Mouse (Mus musculus): ENCODE results near the gene Dand5. TPM values are rescaled to one million over a fixed set of nuclear protein-coding genes. Genes with fewer than 3 reads are reported as not detected.

Dand5 gene
- polyA plus RNA-seq, 1 experiment from 2014 or later: 6.3 TPM

DNA sequence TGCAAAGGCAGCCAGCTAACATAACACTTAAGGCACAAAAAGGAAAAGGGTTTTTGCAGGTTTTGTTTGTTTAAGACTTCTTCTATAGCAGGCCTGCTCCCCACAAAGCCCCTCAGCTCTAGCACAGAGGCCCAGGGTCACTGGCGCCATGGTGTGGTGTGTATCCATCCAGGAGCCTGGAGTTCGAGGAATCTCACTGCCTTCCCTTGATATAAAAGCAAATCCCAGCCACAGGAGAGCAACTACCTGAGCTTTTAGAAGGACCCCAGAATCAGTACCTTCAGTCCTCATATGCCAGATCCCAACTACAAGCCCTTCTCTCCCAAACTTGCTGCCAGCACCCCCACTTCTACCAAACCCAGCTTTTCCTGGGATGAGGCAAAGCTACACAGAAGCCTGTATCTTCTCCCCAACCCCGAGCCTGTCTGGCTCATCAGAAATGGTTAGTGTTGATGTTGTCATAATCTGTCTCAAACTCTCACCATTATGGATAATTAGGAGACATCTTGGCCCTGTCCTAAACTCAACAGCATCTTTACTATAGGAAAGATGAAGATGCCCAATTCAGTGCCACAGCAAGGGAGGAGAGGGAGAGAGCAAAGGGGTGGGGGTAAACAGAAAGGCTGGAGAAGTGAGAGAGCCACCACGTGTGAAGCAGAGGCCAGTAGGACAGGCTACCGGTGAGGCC lies 51.5 kb downstream of the Dand5 start:
- H3K4me3 ChIP-seq: peak overlapping the region; percentile 43
- H3K9me3 ChIP-seq: no peaks in the 10 kb centered on the region
- 29% methylated on average over 5 of the region's 5 CpGs for WGBS
- H3K27ac ChIP-seq: peak overlapping the region; percentile 39
- ATAC-seq (ENCODE audit: low FRiP score, low read depth): no peak
- peaks cover 57% of the 10 kb centered on the region for H3K36me3 ChIP-seq
- H3K9ac ChIP-seq: peak overlapping the region; percentile 61; the same call in 1 of the 2 replicates
- H3K27me3 ChIP-seq: peaks cover 34% of the 10 kb centered on the region
- H3K4me2 ChIP-seq (replicated peaks): peak overlapping the region; percentile 68
- H3K4me1 ChIP-seq: peaks cover 70% of the 10 kb centered on the region

DNA sequence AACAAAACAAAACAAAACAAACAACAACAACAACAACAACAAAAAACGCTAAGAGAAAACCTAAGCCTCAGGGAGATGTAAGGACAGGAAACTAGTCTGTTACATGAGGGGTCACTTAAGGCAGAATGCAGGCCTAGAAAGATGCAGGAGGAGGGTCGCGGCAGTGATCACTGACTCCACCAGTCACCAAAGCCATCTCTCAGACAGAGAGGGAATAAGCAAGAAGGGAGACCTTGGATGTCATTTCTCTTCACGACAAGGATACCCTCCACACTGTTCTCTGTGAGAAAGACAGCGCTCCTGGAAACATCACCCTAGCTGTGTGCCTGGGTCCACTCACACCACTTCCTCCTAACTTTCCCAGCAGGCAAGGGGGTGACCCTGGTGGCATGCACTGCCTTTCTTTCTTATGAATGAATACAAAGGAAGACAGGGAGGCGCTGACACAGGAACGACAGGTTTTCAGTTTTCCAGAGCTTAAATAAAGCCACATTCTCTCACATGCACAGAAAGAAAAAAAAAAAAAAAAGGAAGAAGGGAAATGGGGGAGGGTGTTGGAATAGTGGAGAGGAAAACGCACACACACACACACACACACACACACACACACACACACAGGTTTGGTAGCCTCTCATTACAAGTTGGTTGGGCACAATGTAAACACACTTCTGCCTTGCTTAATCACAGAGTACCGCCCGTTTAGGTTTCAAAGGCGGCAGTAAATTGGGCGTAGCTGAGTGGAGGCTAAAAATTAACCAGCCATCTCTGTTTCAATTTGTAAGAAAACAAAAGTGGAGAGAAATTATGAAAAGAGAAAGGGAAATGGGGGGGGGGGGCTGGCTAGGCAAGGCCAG lies 52.3 kb downstream of the Dand5 start:
- H3K4me2 ChIP-seq (replicated peaks): peak overlapping the region; percentile 68
- 30% methylated on average over 12 of the region's 12 CpGs for WGBS
- peaks cover 29% of the 10 kb centered on the region for H3K27me3 ChIP-seq
- ATAC-seq (ENCODE audit: low FRiP score, low read depth): no peak
- peak overlapping the region; percentile 39 for H3K27ac ChIP-seq
- H3K9me3 ChIP-seq: no peaks in the 10 kb centered on the region
- H3K4me3 ChIP-seq: peak overlapping the region; percentile 43
- H3K4me1 ChIP-seq: peaks cover 70% of the 10 kb centered on the region
- H3K36me3 ChIP-seq: peaks cover 61% of the 10 kb centered on the region
- peak overlapping the region; percentile 61; the same call in 1 of the 2 replicates for H3K9ac ChIP-seq

DNA sequence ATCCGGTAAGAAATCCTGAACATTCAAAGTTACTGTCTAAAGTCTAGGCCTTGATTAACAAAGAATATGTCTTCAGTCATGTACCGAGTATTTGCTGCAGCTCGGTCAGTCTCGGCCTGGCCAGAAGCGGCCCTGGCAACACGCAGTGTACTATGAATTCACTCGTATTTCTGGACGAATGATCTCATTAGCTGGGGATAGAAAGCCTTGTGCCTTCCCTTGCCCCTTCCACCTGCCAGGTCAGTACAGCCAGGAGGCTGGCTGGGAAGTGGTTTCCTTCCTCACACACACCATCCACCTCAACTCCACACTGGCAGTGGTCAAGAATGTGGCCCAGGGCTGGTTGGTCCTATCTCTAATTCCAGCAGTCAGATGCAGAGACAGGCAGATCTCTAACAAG lies 53.3 kb downstream of the Dand5 start:
- Histone ChIP-seq H3K4me2 (replicated peaks) (no peak overlapping the region), H3K9me3 (no peaks in the 10 kb centered on the region), H3K4me1 (peaks cover 67% of the 10 kb centered on the region), H3K9ac (no peak overlapping the region), H3K4me3 (no peak overlapping the region), H3K27ac (no peak overlapping the region), H3K36me3 (peaks cover 69% of the 10 kb centered on the region), H3K27me3 (peaks cover 36% of the 10 kb centered on the region)
- ATAC-seq (ENCODE audit: low FRiP score, low read depth): no peak
- WGBS: 85% methylated on average over 8 of the region's 8 CpGs

DNA sequence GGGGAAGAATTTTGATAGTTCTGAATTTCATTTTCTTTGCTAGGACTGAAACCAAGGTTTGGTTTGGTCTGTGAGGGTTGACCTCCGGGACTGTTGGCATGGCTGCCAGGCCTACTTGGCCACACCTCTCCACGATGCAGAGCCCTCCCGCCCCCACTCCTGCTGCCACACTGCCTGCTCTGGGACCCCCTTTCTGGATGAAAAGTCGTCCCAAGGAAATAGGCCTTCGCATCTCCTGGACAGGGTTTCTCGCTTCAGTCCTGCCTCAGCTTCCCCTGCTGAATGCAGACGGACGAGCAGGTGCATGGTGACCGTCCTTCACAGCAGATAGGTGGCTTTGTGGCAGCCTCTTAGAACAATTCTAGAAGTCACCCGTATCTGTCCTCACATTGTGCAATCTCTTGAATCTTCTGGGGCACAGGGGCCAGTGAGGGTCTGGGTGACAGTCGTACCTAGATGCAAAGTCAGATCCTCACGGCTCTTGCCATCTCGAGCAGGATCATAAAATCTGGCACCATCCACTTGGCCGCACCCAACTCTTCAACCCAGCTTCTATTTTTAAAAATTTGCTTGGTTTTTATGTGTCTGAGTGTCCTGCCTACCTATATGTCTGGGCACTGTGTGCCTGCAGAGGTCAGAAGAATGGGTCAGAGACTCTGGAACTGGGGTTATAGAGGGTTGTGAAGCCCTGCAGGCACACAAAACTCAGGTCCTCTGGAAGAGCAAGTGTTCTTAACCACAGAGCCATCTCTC lies 54.1 kb downstream of the Dand5 start:
- H3K27ac ChIP-seq: no peak overlapping the region
- no peaks in the 10 kb centered on the region for H3K9me3 ChIP-seq
- ATAC-seq (ENCODE audit: low FRiP score, low read depth): no peak
- H3K9ac ChIP-seq: no peak overlapping the region
- H3K36me3 ChIP-seq: peaks cover 77% of the 10 kb centered on the region
- WGBS: 86% methylated on average over 14 of the region's 14 CpGs
- H3K4me2 ChIP-seq (replicated peaks): no peak overlapping the region
- no peak overlapping the region for H3K4me3 ChIP-seq
- H3K27me3 ChIP-seq: peaks cover 36% of the 10 kb centered on the region
- H3K4me1 ChIP-seq: peaks cover 70% of the 10 kb centered on the region

DNA sequence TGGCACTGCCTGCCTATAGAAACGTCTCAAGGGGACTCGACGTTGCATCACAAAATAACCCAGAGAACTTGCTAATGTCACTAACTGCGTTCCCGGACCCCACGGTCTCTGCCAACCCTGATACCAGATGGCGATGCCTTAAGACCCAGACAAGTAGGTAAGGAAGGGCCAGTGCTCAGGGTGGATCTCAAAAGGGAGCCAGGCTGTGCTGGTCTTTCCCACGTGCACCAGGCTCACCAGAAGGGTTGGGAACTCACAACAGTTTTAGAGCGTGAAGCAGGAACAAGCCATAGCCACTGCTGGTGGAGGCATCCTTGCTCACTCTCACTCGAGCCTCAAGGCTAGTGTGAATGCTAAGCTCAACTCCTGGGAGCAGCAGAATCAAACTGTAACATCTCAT lies 55.4 kb downstream of the Dand5 start:
- Histone ChIP-seq H3K27ac (no peak overlapping the region), H3K36me3 (peaks cover 88% of the 10 kb centered on the region), H3K9me3 (no peaks in the 10 kb centered on the region), H3K4me3 (no peak overlapping the region), H3K4me1 (peaks cover 64% of the 10 kb centered on the region), H3K27me3 (peaks cover 36% of the 10 kb centered on the region), H3K9ac (no peak overlapping the region), H3K4me2 (replicated peaks) (no peak overlapping the region)
- 78% methylated on average over 10 of the region's 10 CpGs for WGBS
- no peak for ATAC-seq (ENCODE audit: low FRiP score, low read depth)

DNA sequence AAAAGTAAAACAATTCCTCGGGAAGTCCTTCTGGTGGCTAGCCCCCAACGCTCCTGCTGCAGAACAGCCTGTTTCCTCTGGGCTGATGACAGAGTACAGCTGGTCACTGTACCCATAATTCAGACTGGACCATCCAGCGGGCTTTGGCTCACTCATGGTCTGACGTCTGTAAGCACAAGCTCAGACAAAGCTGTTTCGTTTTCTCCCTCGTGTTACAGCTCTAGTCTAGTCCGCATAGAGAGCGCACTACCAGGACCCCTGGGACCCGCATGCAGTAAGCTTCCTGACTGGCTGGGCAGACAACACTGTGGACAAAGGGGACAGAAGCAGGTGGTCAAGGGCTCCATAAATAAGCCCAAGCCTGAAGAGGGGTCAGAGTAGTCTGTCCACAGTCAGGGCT lies 56.2 kb downstream of the Dand5 start:
- Histone ChIP-seq H3K9ac (peak overlapping the region; percentile 39), H3K36me3 (peaks cover 90% of the 10 kb centered on the region), H3K27ac (peak overlapping the region; percentile 49; the same call in 1 of the 2 replicates), H3K27me3 (peaks cover 29% of the 10 kb centered on the region), H3K4me2 (replicated peaks) (peak overlapping the region; percentile 2; the same call in 1 of the 2 replicates), H3K4me1 (peaks cover 64% of the 10 kb centered on the region), H3K4me3 (no peak overlapping the region), H3K9me3 (no peaks in the 10 kb centered on the region)
- WGBS: 65% methylated on average over 9 of the region's 9 CpGs
- no peak for ATAC-seq (ENCODE audit: low FRiP score, low read depth)

DNA sequence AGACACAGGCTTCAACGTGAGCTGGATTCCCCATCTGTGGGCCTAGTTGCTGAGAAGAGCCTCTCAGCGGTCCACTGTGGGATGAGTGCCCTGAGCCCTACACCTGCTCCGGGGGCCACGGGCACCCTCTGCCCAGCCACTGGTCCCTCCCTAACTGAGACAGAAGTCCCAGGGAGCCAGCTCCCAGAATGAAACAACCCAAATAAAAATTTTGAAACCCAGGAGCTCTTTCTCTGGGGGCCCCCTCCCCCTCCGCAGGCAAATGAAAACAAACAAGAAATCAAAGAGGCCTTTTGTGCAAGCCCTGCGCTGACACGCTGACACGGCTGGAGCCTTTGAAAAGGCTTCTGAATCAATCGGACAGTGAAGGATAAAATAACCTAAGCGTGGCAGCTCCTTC lies 57.0 kb downstream of the Dand5 start:
- peak overlapping the region; percentile 2; the same call in 1 of the 2 replicates for H3K4me2 ChIP-seq (replicated peaks)
- no peak for ATAC-seq (ENCODE audit: low FRiP score, low read depth)
- peak overlapping the region; percentile 39 for H3K9ac ChIP-seq
- 28% methylated on average over 10 of the region's 10 CpGs for WGBS
- 0 out of 2 replicates have a peak overlapping the region, but pooled peaks have one; percentile 22 for H3K27ac ChIP-seq
- H3K4me3 ChIP-seq: no peak overlapping the region
- H3K9me3 ChIP-seq: no peaks in the 10 kb centered on the region
- H3K27me3 ChIP-seq: peaks cover 21% of the 10 kb centered on the region; the same call in 1 of the 2 replicates
- peaks cover 83% of the 10 kb centered on the region for H3K36me3 ChIP-seq
- H3K4me1 ChIP-seq: peaks cover 64% of the 10 kb centered on the region

Small RNA genes within 50 kb of the gene (microRNA-seq; reads per million reads assigned to microRNA genes)
- 1.2 reads per million for gene Mir7069

Other genes with a start within 250 kb of the Dand5 start
- gene Ier2, start 160.0 kb downstream of the Dand5 start, polyA plus RNA-seq (2015; fragmentation: Nextera tagmentation; extraction: Ambion mirVana): 71.9 and 73.0 TPM in 2 replicates
- 70.8 and 72.7 TPM in 2 replicates for gene Trmt1, start 136.5 kb downstream of the Dand5 start, polyA plus RNA-seq (2015; fragmentation: Nextera tagmentation; extraction: Ambion mirVana)
- gene Nacc1, start 135.0 kb downstream of the Dand5 start, polyA plus RNA-seq (2015; fragmentation: Nextera tagmentation; extraction: Ambion mirVana): 15.0 and 15.2 TPM in 2 replicates
- gene Lyl1, start 121.4 kb downstream of the Dand5 start, polyA plus RNA-seq (2015; fragmentation: Nextera tagmentation; extraction: Ambion mirVana): 4.1 and 4.9 TPM in 2 replicates
- 7.1 and 9.8 TPM in 2 replicates for gene G430095P16Rik, start 99.8 kb downstream of the Dand5 start, polyA plus RNA-seq (2015; fragmentation: Nextera tagmentation; extraction: Ambion mirVana)
- gene Nfix, start 22.5 kb downstream of the Dand5 start, polyA plus RNA-seq (2015; fragmentation: Nextera tagmentation; extraction: Ambion mirVana): 46.9 and 48.0 TPM in 2 replicates
- gene Gadd45gip1, start 8.7 kb upstream of the Dand5 start, polyA plus RNA-seq (2015; fragmentation: Nextera tagmentation; extraction: Ambion mirVana): 48.1 and 48.4 TPM in 2 replicates
- 106 TPM in 2 replicates for gene Rad23a, start 17.8 kb upstream of the Dand5 start, polyA plus RNA-seq (2015; fragmentation: Nextera tagmentation; extraction: Ambion mirVana)
- 943 and 1,018 TPM in 2 replicates for gene Calr, start 24.1 kb upstream of the Dand5 start, polyA plus RNA-seq (2015; fragmentation: Nextera tagmentation; extraction: Ambion mirVana)
- gene Farsa, start 34.2 kb upstream of the Dand5 start, polyA plus RNA-seq (2015; fragmentation: Nextera tagmentation; extraction: Ambion mirVana): 108 and 109 TPM in 2 replicates
- 82.7 and 92.5 TPM in 2 replicates for gene Syce2, start 49.3 kb upstream of the Dand5 start, polyA plus RNA-seq (2015; fragmentation: Nextera tagmentation; extraction: Ambion mirVana)
- 41.7 and 42.1 TPM in 2 replicates for gene Gcdh, start 71.1 kb upstream of the Dand5 start, polyA plus RNA-seq (2015; fragmentation: Nextera tagmentation; extraction: Ambion mirVana)
- gene Klf1, start 79.1 kb upstream of the Dand5 start, polyA plus RNA-seq (2015; fragmentation: Nextera tagmentation; extraction: Ambion mirVana): 2.4 and 4.4 TPM in 2 replicates
- 16.4 and 18.5 TPM in 2 replicates for gene Dnase2a, start 85.7 kb upstream of the Dand5 start, polyA plus RNA-seq (2015; fragmentation: Nextera tagmentation; extraction: Ambion mirVana)
- 0.32 and 0.55 TPM in 2 replicates for gene Mast1, start 114.5 kb upstream of the Dand5 start, polyA plus RNA-seq (2015; fragmentation: Nextera tagmentation; extraction: Ambion mirVana)
- 0.20 and 0.47 TPM in 2 replicates for gene Rtbdn, start 124.2 kb upstream of the Dand5 start, polyA plus RNA-seq (2015; fragmentation: Nextera tagmentation; extraction: Ambion mirVana)
- gene Gm49661, start 146.6 kb upstream of the Dand5 start, polyA plus RNA-seq (2015; fragmentation: Nextera tagmentation; extraction: Ambion mirVana): not detected in 2 replicates
- 961 and 978 TPM in 2 replicates for gene Prdx2, start 146.8 kb upstream of the Dand5 start, polyA plus RNA-seq (2015; fragmentation: Nextera tagmentation; extraction: Ambion mirVana)
- gene Rnaseh2a, start 146.9 kb upstream of the Dand5 start, polyA plus RNA-seq (2015; fragmentation: Nextera tagmentation; extraction: Ambion mirVana): 90.9 and 93.2 TPM in 2 replicates
- 8.2 and 8.4 TPM in 2 replicates for gene Junb, start 155.9 kb upstream of the Dand5 start, polyA plus RNA-seq (2015; fragmentation: Nextera tagmentation; extraction: Ambion mirVana)
- gene Hook2, start 167.8 kb upstream of the Dand5 start, polyA plus RNA-seq (2015; fragmentation: Nextera tagmentation; extraction: Ambion mirVana): 18.6 and 18.8 TPM in 2 replicates
- gene Best2, start 191.7 kb upstream of the Dand5 start, polyA plus RNA-seq (2015; fragmentation: Nextera tagmentation; extraction: Ambion mirVana): not detected in 2 replicates
- gene Asna1, start 202.5 kb upstream of the Dand5 start, polyA plus RNA-seq (2015; fragmentation: Nextera tagmentation; extraction: Ambion mirVana): 132 TPM in 2 replicates
- 114 and 132 TPM in 2 replicates for gene Trir, start 204.0 kb upstream of the Dand5 start, polyA plus RNA-seq (2015; fragmentation: Nextera tagmentation; extraction: Ambion mirVana)
- 31.0 and 32.2 TPM in 2 replicates for gene Tnpo2, start 214.1 kb upstream of the Dand5 start, polyA plus RNA-seq (2015; fragmentation: Nextera tagmentation; extraction: Ambion mirVana)
- 31.6 and 32.2 TPM in 2 replicates for gene Fbxw9, start 237.2 kb upstream of the Dand5 start, polyA plus RNA-seq (2015; fragmentation: Nextera tagmentation; extraction: Ambion mirVana)
- 0.75 and 0.76 TPM in 2 replicates for gene Gm5741, start 245.2 kb upstream of the Dand5 start, polyA plus RNA-seq (2015; fragmentation: Nextera tagmentation; extraction: Ambion mirVana)
- gene Dhps, start 248.9 kb upstream of the Dand5 start, polyA plus RNA-seq (2015; fragmentation: Nextera tagmentation; extraction: Ambion mirVana): 60.0 and 60.5 TPM in 2 replicates

All from limb, embryonic 13.5 days (tissue).